Mouse (Mus musculus) lung, adult 2 months (tissue): ENCODE results near the gene Slc7a5.

Source experiments
- CTCF ChIP-seq: fragments of 200-500 bp; IDR thresholded peaks from 2 replicates; pipeline ENCODE4 v1.5.1; 2011; ENCODE audit warnings: mild to moderate bottlenecking, low read length, control low read depth; ENCODE audit not compliant: insufficient read depth
- POLR2A ChIP-seq: fragments of 200-500 bp; IDR thresholded peaks from 2 replicates; pipeline ENCODE4 v1.6.1; 2011; ENCODE audit warnings: low read depth, mild to moderate bottlenecking, control low read depth, low read length, borderline replicate concordance; ENCODE audit errors: extremely low read depth

DNA sequence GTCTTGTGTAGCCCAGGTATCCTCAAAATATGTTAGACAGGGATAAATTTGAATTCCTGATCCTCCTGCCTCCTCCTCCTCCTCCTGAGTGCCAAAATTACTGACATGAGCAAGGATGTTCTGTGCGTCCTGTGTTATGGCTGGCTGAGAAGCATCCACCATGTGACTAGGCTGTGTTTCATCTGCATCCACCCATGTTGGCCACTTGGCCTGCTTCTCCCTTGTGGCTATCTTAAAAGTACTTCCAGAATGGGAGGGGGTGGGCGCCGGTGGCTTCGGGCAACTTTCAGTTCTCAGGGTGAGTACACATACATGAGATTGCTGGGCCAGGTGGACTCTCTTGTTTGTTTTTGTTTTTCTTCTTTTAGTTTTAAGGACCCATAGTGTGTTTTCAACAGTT, 11.7 kb upstream of the Slc7a5 start:
- TF ChIP-seq CTCF (no peak), POLR2A (no peak)
